Mouse (Mus musculus) embryonic facial prominence, embryonic 11.5 days (tissue): Measurements from ENCODE around the gene Hmmr. TPM values are rescaled to one million over a fixed set of nuclear protein-coding genes. Genes with fewer than 3 reads are reported as not detected.
"Not testable (repeated sequence)": the region's sequence is repeated elsewhere in the genome, so short reads cannot be mapped to it uniquely, and the experiment has no call there.

ENCODE experiments used
- ATAC-seq: fragments of 200-750 bp; cut with Nextera tagmentation; replicated peaks from 2 replicates; pipeline ENCODE4 v1.8.0; 2017; ENCODE audit warnings: low read depth; ENCODE audit not compliant: insufficient number of reproducible peaks, low FRiP score, low TSS enrichment
- DNase-seq: peaks from one replicate; pipeline ENCODE4 v3.0.0-alpha.2; 2015; ENCODE audit warnings: low spot score
- H3K27ac ChIP-seq: fragments of 300-500 bp; sonication (generic); replicated peaks from 2 replicates; pipeline ENCODE4 v1.5.1; 2014; ENCODE audit warnings: mild to moderate bottlenecking, low read depth, low read length, control low read depth
- H3K27me3 ChIP-seq: fragments of 300-500 bp; sonication (generic); 2 replicates; pipeline ENCODE4 v1.6.1; 2014; ENCODE audit warnings: mild to moderate bottlenecking, low read length, moderate library complexity, mixed read lengths; ENCODE audit not compliant: control insufficient read depth, insufficient read depth
- H3K36me3 ChIP-seq: fragments of 300-500 bp; sonication (generic); replicated peaks from 2 replicates; pipeline ENCODE4 v1.6.1; 2014; ENCODE audit warnings: low read depth, mild to moderate bottlenecking, low read length, moderate library complexity, mixed read lengths; ENCODE audit not compliant: control insufficient read depth, insufficient read depth
- H3K4me1 ChIP-seq: fragments of 300-500 bp; sonication (generic); 2 replicates; pipeline ENCODE4 v1.6.1; 2014; ENCODE audit warnings: low read length, mixed read lengths; ENCODE audit not compliant: control insufficient read depth, insufficient read depth
- H3K4me2 ChIP-seq: fragments of 300-500 bp; sonication (generic); 2 replicates; pipeline ENCODE4 v1.6.1; 2014; ENCODE audit warnings: low read depth, mild to moderate bottlenecking, control low read depth, low read length, moderate library complexity
- H3K4me3 ChIP-seq: fragments of 300-500 bp; sonication (generic); 2 replicates; pipeline ENCODE4 v1.5.1; 2014; ENCODE audit warnings: low read depth, low read length, control low read depth
- H3K9ac ChIP-seq: fragments of 300-500 bp; sonication (generic); replicated peaks from 2 replicates; pipeline ENCODE4 v1.6.1; 2014; ENCODE audit warnings: mild to moderate bottlenecking, control low read depth, low read length
- H3K9me3 ChIP-seq: fragments of 300-500 bp; sonication (generic); replicated peaks from 2 replicates; pipeline ENCODE4 v1.6.1; 2016; ENCODE audit warnings: mild to moderate bottlenecking, low read length, inconsistent platforms, mixed read lengths; ENCODE audit not compliant: control insufficient read depth
- WGBS: fragments of 180-500 bp; shearing (Covaris S2); extraction: QIAGEN DNeasy Blood & Tissue Kit; methylation state at CpG from one replicate; pipeline ENCODE4 v1.1.7; 2014; 5-methylcytosine and 5-hydroxymethylcytosine counted together
- polyA plus RNA-seq: library from polyadenylated mRNA; unstranded; fragments of >200 nt; fragmentation: Nextera tagmentation; extraction: Ambion mirVana; gene quantifications from 2 replicates; pipeline ENCODE4 v1.2.1, GENCODE M21; 2014

The Hmmr gene
- polyA plus RNA-seq, 1 experiment from 2014 or later, result 71.1 TPM

GRCm38 (mm10) chr11:40734251-40734752 lies 1.1 kb upstream of the Hmmr start:
- H3K27me3 ChIP-seq, result no peaks in the 10 kb centered on the region
- 3% methylated on average over 11 of the region's 11 CpGs for WGBS
- H3K4me2 ChIP-seq, result peak overlapping the region; percentile 60
- no peaks in the 10 kb centered on the region for H3K9me3 ChIP-seq
- H3K4me3 ChIP-seq, result peak overlapping the region; percentile 85
- 0 out of 2 replicates have a peak, but pooled peaks cover 2% of the 10 kb centered on the region for H3K4me1 ChIP-seq
- no peak for ATAC-seq
- peak; percentile 22 for DNase-seq
- no peaks in the 10 kb centered on the region for H3K36me3 ChIP-seq
- peak overlapping the region; percentile 85 for H3K9ac ChIP-seq
- H3K27ac ChIP-seq, result peak overlapping the region; percentile 72

GRCm38 (mm10) chr11:40732997-40733338 lies 254 bp downstream of the Hmmr start:
- H3K36me3 ChIP-seq, result no peaks in the 10 kb centered on the region
- H3K27me3 ChIP-seq, result no peaks in the 10 kb centered on the region
- WGBS, result under 1% methylated on average over 14 of the region's 14 CpGs
- H3K4me1 ChIP-seq, result 0 out of 2 replicates have a peak, but pooled peaks cover 2% of the 10 kb centered on the region
- no peak overlapping the region for H3K27ac ChIP-seq
- H3K9me3 ChIP-seq, result no peaks in the 10 kb centered on the region
- peak; percentile 23 for DNase-seq
- H3K9ac ChIP-seq, result peak overlapping the region; percentile 68
- H3K4me3 ChIP-seq, result peak overlapping the region; percentile 85
- ATAC-seq, result peak; percentile 64
- peak overlapping the region; percentile 60 for H3K4me2 ChIP-seq

GRCm38 (mm10) chr11:40718324-40718723 lies 14.9 kb downstream of the Hmmr start:
- H3K9ac ChIP-seq, result no peak overlapping the region
- ATAC-seq (no peak), DNase-seq (no peak)
- H3K9me3 ChIP-seq, result no peaks in the 10 kb centered on the region
- peaks cover 14% of the 10 kb centered on the region for H3K36me3 ChIP-seq
- no peak overlapping the region for H3K4me3 ChIP-seq
- no peaks in the 10 kb centered on the region for H3K27me3 ChIP-seq
- H3K4me2 ChIP-seq, result no peak overlapping the region
- H3K27ac ChIP-seq, result no peak overlapping the region
- no peaks in the 10 kb centered on the region for H3K4me1 ChIP-seq

GRCm38 (mm10) chr11:40715524-40715923 lies 17.7 kb downstream of the Hmmr start:
- H3K27ac ChIP-seq, result no peak overlapping the region
- no peak overlapping the region for H3K4me2 ChIP-seq
- H3K9ac ChIP-seq, result no peak overlapping the region
- H3K4me3 ChIP-seq, result no peak overlapping the region
- no peaks in the 10 kb centered on the region for H3K27me3 ChIP-seq
- DNase-seq (no peak), ATAC-seq (no peak)
- H3K9me3 ChIP-seq, result no peaks in the 10 kb centered on the region
- H3K4me1 ChIP-seq, result no peaks in the 10 kb centered on the region
- 90% methylated on average over 5 of the region's 5 CpGs for WGBS
- peaks cover 9% of the 10 kb centered on the region for H3K36me3 ChIP-seq

GRCm38 (mm10) chr11:40713858-40714257 lies 19.4 kb downstream of the Hmmr start:
- Histone ChIP-seq H3K9ac (no peak overlapping the region), H3K27ac (no peak overlapping the region), H3K4me2 (no peak overlapping the region), H3K4me1 (no peaks in the 10 kb centered on the region), H3K36me3 (peaks cover 12% of the 10 kb centered on the region), H3K27me3 (no peaks in the 10 kb centered on the region), H3K4me3 (no peak overlapping the region), H3K9me3 (no peaks in the 10 kb centered on the region)
- no peak for ATAC-seq
- 88% methylated on average over 8 of the region's 8 CpGs for WGBS
- no peak for DNase-seq

- not testable (repeated sequence) for H3K27me3 ChIP-seq, DNase-seq, H3K4me2 ChIP-seq, H3K4me3 ChIP-seq, H3K9me3 ChIP-seq, H3K27ac ChIP-seq, ATAC-seq, H3K36me3 ChIP-seq, H3K9ac ChIP-seq, H3K4me1 ChIP-seq
- WGBS, result 93% methylated on average over 6 of the region's 6 CpGs
Observed at GRCm38 (mm10) chr11:40709899-40710298, 23.3 kb downstream of the Hmmr start.

GRCm38 (mm10) chr11:40695103-40695502 lies 38.1 kb downstream of the Hmmr start, which contains the start of gene Mat2b:
Mat2b (minus strand) TSS chr11:40695203.
- 88% methylated on average over 9 of the region's 9 CpGs for WGBS
- no peak for ATAC-seq
- H3K27ac ChIP-seq, result peak within 1 kb of the TSS; percentile 92
- no peaks in the 10 kb centered on the region for H3K4me1 ChIP-seq
- H3K9ac ChIP-seq, result peak within 1 kb of the TSS; percentile 90
- H3K27me3 ChIP-seq, result no peaks in the 10 kb centered on the region
- no peak for DNase-seq
- H3K36me3 ChIP-seq, result no peaks in the 10 kb centered on the region
- peak within 1 kb of the TSS; percentile 77 for H3K4me3 ChIP-seq
- H3K4me2 ChIP-seq, result peak within 1 kb of the TSS; percentile 78
- no peaks in the 10 kb centered on the region for H3K9me3 ChIP-seq

- no peaks in the 10 kb centered on the region for H3K4me1 ChIP-seq
- ATAC-seq, result peak; percentile 71
- peak overlapping the region; percentile 92 for H3K27ac ChIP-seq
- under 1% methylated on average over 31 of the region's 31 CpGs for WGBS
- H3K9ac ChIP-seq, result peak overlapping the region; percentile 90
- no peaks in the 10 kb centered on the region for H3K27me3 ChIP-seq
- peak overlapping the region; percentile 77 for H3K4me3 ChIP-seq
- no peaks in the 10 kb centered on the region for H3K9me3 ChIP-seq
- no peaks in the 10 kb centered on the region for H3K36me3 ChIP-seq
- peak; percentile 85 for DNase-seq
- peak overlapping the region; percentile 78 for H3K4me2 ChIP-seq
Observed at GRCm38 (mm10) chr11:40694311-40695087, 38.7 kb downstream of the Hmmr start.
